Mouse (Mus musculus) liver, adult 2 months (tissue): ENCODE data around the gene R3hdml.

Experiments used
- CTCF ChIP-seq: fragments of 200-500 bp; IDR thresholded peaks from 2 replicates; pipeline ENCODE4 v1.5.1; 2011; ENCODE audit warnings: low read depth, low read length, control low read depth
- POLR2A ChIP-seq: fragments of 200-500 bp; IDR thresholded peaks from 2 replicates; pipeline ENCODE4 v1.6.1; 2011; ENCODE audit warnings: low read length, control low read depth; ENCODE audit not compliant: insufficient read depth; ENCODE audit errors: extremely low read depth

GRCm38 (mm10) chr2:163463998-163464397, 28.1 kb upstream of the R3hdml start:
- TF ChIP-seq POLR2A (no peak), CTCF (no peak)
